Mouse (Mus musculus) MEL (cell line): ENCODE data around the gene Celsr1. TPM values are rescaled to one million over a fixed set of nuclear protein-coding genes. Genes with fewer than 3 reads are reported as not detected.
A peak's percentile ranks its signal among the peaks of the same experiment; 100 is the strongest.

Source experiments
- DNase-seq: peaks from one replicate; pipeline ENCODE4 v3.0.0; 2011; ENCODE audit warnings: low read depth, low spot score
- H3K27ac ChIP-seq: 2 replicates; pipeline ENCODE4 v1.5.1; 2012; ENCODE audit warnings: low read depth, mild to moderate bottlenecking, control low read depth, low read length, moderate library complexity; ENCODE audit not compliant: control insufficient read depth
- H3K27me3 ChIP-seq, 2 experiments: fragments of 150-350 bp in 1 of 2; sonication (generic) in 1 of 2; 2 replicates each; pipeline ENCODE4 v1.6.1; 2012; ENCODE audit warnings: low read length in 2 of 2, mild to moderate bottlenecking in 2 of 2, improper control_type of control experiment in 1 of 2, moderate library complexity in 1 of 2; ENCODE audit not compliant: insufficient read depth in 2 of 2, control insufficient read depth in 1 of 2
- H3K36me3 ChIP-seq, 2 experiments: 2 replicates each; pipeline ENCODE4 v1.6.1; 2012 to 2014; ENCODE audit warnings: low read length in 2 of 2, improper control_type of control experiment in 1 of 2, inconsistent platforms in 1 of 2, mild to moderate bottlenecking in 1 of 2; ENCODE audit not compliant: insufficient read depth in 2 of 2, control insufficient read depth in 1 of 2
- H3K4me1 ChIP-seq, 2 experiments: fragments of 150-350 bp in 1 of 2; sonication (generic) in 1 of 2; 2 replicates each; pipeline ENCODE4 v1.6.1; 2012; ENCODE audit warnings: low read length in 2 of 2, improper control_type of control experiment in 1 of 2, mild to moderate bottlenecking in 1 of 2; ENCODE audit not compliant: insufficient read depth in 2 of 2, control insufficient read depth in 1 of 2
- H3K4me3 ChIP-seq, 2 experiments: fragments of 150-350 bp in 1 of 2; sonication (generic) in 1 of 2; 2 replicates each; pipeline ENCODE4 v1.5.1; 2012; ENCODE audit warnings: low read depth in 2 of 2, low read length in 2 of 2, mild to moderate bottlenecking in 2 of 2, moderate library complexity in 2 of 2, control low read depth in 1 of 2, improper control_type of control experiment in 1 of 2; ENCODE audit not compliant: control insufficient read depth in 1 of 2, insufficient read depth in 1 of 2
- H3K79me2 ChIP-seq: 2 replicates; pipeline ENCODE4 v1.6.1; 2012; ENCODE audit warnings: mild to moderate bottlenecking, low read length, moderate library complexity; ENCODE audit not compliant: control insufficient read depth, poor library complexity, insufficient read depth
- H3K9ac ChIP-seq: 2 replicates; pipeline ENCODE4 v1.6.1; 2012; ENCODE audit warnings: low read depth, mild to moderate bottlenecking, control low read depth, low read length, moderate library complexity; ENCODE audit not compliant: control insufficient read depth, poor library complexity, severe bottlenecking
- H3K9me3 ChIP-seq: fragments of 150-350 bp; sonication (generic); replicated peaks from 2 replicates; pipeline ENCODE4 v1.6.1; 2012; ENCODE audit warnings: mild to moderate bottlenecking, low read length, improper control_type of control experiment, moderate library complexity; ENCODE audit not compliant: insufficient read depth
- BHLHE40 ChIP-seq: IDR thresholded peaks from 2 replicates; pipeline ENCODE4 v1.6.1; 2012; ENCODE audit warnings: low read depth, mild to moderate bottlenecking, inconsistent platforms, low read length, improper control_type of control experiment, borderline replicate concordance
- CHD2 ChIP-seq: IDR thresholded peaks from 2 replicates; pipeline ENCODE4 v1.6.1; 2011; ENCODE audit warnings: low read length, improper control_type of control experiment
- CTCF ChIP-seq, 3 experiments: IDR thresholded peaks in 2 of 3; conservative IDR thresholded peaks in 1 of 3; 2 replicates each; pipeline ENCODE4 v1.5.1; 2011 to 2012; ENCODE audit warnings: low read length in 3 of 3, low read depth in 2 of 3, mild to moderate bottlenecking in 2 of 3, improper control_type of control experiment in 1 of 3, inconsistent platforms in 1 of 3, mixed read lengths in 1 of 3, moderate library complexity in 1 of 3; ENCODE audit not compliant: control insufficient read depth in 1 of 3, insufficient read depth in 1 of 3, poor library complexity in 1 of 3, severe bottlenecking in 1 of 3
- EP300 ChIP-seq, 2 experiments: IDR thresholded peaks; 2 replicates each; pipeline ENCODE4 v1.6.1; 2011; ENCODE audit warnings: improper control_type of control experiment in 2 of 2, low read length in 2 of 2, low read depth in 1 of 2, mild to moderate bottlenecking in 1 of 2
- GABPA ChIP-seq: IDR thresholded peaks from 2 replicates; pipeline ENCODE4 v1.6.1; 2012; ENCODE audit warnings: low read depth, mild to moderate bottlenecking, inconsistent platforms, low read length, improper control_type of control experiment, moderate library complexity
- HCFC1 ChIP-seq: IDR thresholded peaks from 2 replicates; pipeline ENCODE4 v1.6.1; 2012; ENCODE audit warnings: low read depth, mild to moderate bottlenecking, inconsistent platforms, low read length, improper control_type of control experiment, moderate library complexity
- MAFK ChIP-seq: IDR thresholded peaks from 2 replicates; pipeline ENCODE4 v1.6.1; 2011; ENCODE audit warnings: low read depth, mild to moderate bottlenecking, low read length, improper control_type of control experiment, borderline replicate concordance
- MAZ ChIP-seq: IDR thresholded peaks from 2 replicates; pipeline ENCODE4 v1.6.1; 2012; ENCODE audit warnings: low read depth, mild to moderate bottlenecking, inconsistent platforms, low read length, improper control_type of control experiment
- MEF2A ChIP-seq: IDR thresholded peaks from 2 replicates; pipeline ENCODE4 v1.6.1; 2014; ENCODE audit warnings: low read depth, mild to moderate bottlenecking, inconsistent platforms, low read length, improper control_type of control experiment; ENCODE audit not compliant: poor library complexity, insufficient replicate concordance, severe bottlenecking; ENCODE audit errors: extremely low read depth
- MXI1 ChIP-seq: IDR thresholded peaks from 2 replicates; pipeline ENCODE4 v1.6.1; 2011; ENCODE audit warnings: mild to moderate bottlenecking, low read depth, low read length, improper control_type of control experiment
- MYC ChIP-seq: IDR thresholded peaks from 2 replicates; pipeline ENCODE4 v1.6.1; 2011; ENCODE audit warnings: low read depth, mild to moderate bottlenecking, low read length, improper control_type of control experiment, moderate library complexity
- NELFE ChIP-seq: IDR thresholded peaks from 2 replicates; pipeline ENCODE4 v1.6.1; 2011; ENCODE audit warnings: low read depth, low read length, improper control_type of control experiment
- NRF1 ChIP-seq: IDR thresholded peaks from 2 replicates; pipeline ENCODE4 v1.6.1; 2014; ENCODE audit warnings: low read depth, mild to moderate bottlenecking, inconsistent platforms, low read length, improper control_type of control experiment, moderate library complexity; ENCODE audit not compliant: poor library complexity, insufficient read depth, severe bottlenecking
- RAD21 ChIP-seq: IDR thresholded peaks from 2 replicates; pipeline ENCODE4 v1.6.1; 2011; ENCODE audit warnings: mild to moderate bottlenecking, low read depth, low read length, improper control_type of control experiment
- RCOR1 ChIP-seq: IDR thresholded peaks from 2 replicates; pipeline ENCODE4 v1.6.1; 2012; ENCODE audit warnings: low read depth, mild to moderate bottlenecking, inconsistent platforms, low read length, improper control_type of control experiment
- SIN3A ChIP-seq: IDR thresholded peaks from 2 replicates; pipeline ENCODE4 v1.6.1; 2012; ENCODE audit warnings: low read length, improper control_type of control experiment, inconsistent platforms
- SMC3 ChIP-seq: IDR thresholded peaks from 2 replicates; pipeline ENCODE4 v1.6.1; 2011; ENCODE audit warnings: low read depth, low read length, improper control_type of control experiment
- TBP ChIP-seq: IDR thresholded peaks from 2 replicates; pipeline ENCODE4 v1.8.0; 2011; ENCODE audit warnings: low read depth, low read length, improper control_type of control experiment
- USF1 ChIP-seq: IDR thresholded peaks from 2 replicates; pipeline ENCODE4 v1.6.1; 2014; ENCODE audit warnings: low read depth, mild to moderate bottlenecking, inconsistent platforms, low read length, improper control_type of control experiment, moderate library complexity
- ZC3H11A ChIP-seq: IDR thresholded peaks from 2 replicates; pipeline ENCODE4 v1.6.1; 2012; ENCODE audit warnings: low read depth, mild to moderate bottlenecking, inconsistent platforms, low read length, improper control_type of control experiment
- ZKSCAN1 ChIP-seq: IDR thresholded peaks from 2 replicates; pipeline ENCODE4 v1.6.1; 2012; ENCODE audit warnings: low read depth, mild to moderate bottlenecking, inconsistent platforms, low read length, improper control_type of control experiment, moderate library complexity
- ZMIZ1 ChIP-seq: IDR thresholded peaks from 2 replicates; pipeline ENCODE4 v1.6.1; 2012; ENCODE audit warnings: low read depth, mild to moderate bottlenecking, inconsistent platforms, low read length, improper control_type of control experiment, moderate library complexity
- polyA plus RNA-seq, 2 experiments: library from polyadenylated mRNA; stranded (reverse) in 1 of 2; unstranded in 1 of 2; fragments of >175 nt in 1 of 2; fragments of >200 nt in 1 of 2; gene quantifications; 2 replicates each; pipeline versions ENCODE4 v1.2.1 to v1.2.4; 2012; ENCODE audit warnings: low replicate concordance in 2 of 2, low read depth in 1 of 2; ENCODE audit not compliant: insufficient read length in 2 of 2, insufficient read depth in 1 of 2, missing spikeins in 1 of 2
- total RNA-seq: library from RNA; depleted of rRNA; stranded (reverse); fragments of 300-350 nt; gene quantifications from 2 replicates; pipeline ENCODE4 v1.2.3, GENCODE M21; 2012

The Celsr1 gene
- total and polyA plus RNA-seq, 3 experiments, result 0.12 to 0.42 TPM; not detected in 1

GRCm38 (mm10) chr15:86042364-86042763, 8.8 kb upstream of the Celsr1 start:
- Histone ChIP-seq H3K4me1 (no peaks in the 10 kb centered on the region), H3K27me3 (no peaks in the 10 kb centered on the region), H3K27ac (no peak overlapping the region), H3K9me3 (no peaks in the 10 kb centered on the region), H3K9ac (no peak overlapping the region), H3K4me3 (no peak overlapping the region), H3K36me3 (no peaks in the 10 kb centered on the region), H3K79me2 (no peaks in the 10 kb centered on the region)
- TF ChIP-seq MAFK (no peak), NRF1 (no peak), SIN3A (peak; percentile 41; the same call in 1 of the 2 replicates), ZMIZ1 (no peak), HCFC1 (no peak), SMC3 (peak; percentile 78), CHD2 (no peak), RAD21 (peak; percentile 67), ZKSCAN1 (no peak), MAZ (no peak), CTCF (IDR thresholded peaks at IDR 0.05 in 2 of 3, conservative IDR thresholded peaks at IDR 0.05 in 1 of 3; ENCODE audit: control insufficient read depth in 1 of 3, insufficient read depth in 1 of 3, low read depth in 2 of 3, low read length in 3 of 3, poor library complexity in 1 of 3, severe bottlenecking in 1 of 3) (peak; percentile 37 to 77 (median 61)), ZC3H11A (peak; percentile 58)
- peak; percentile 83 for DNase-seq

GRCm38 (mm10) chr15:86041421-86041820, 7.8 kb upstream of the Celsr1 start:
- Histone ChIP-seq H3K27me3 (no peaks in the 10 kb centered on the region), H3K9ac (no peak overlapping the region), H3K36me3 (no peaks in the 10 kb centered on the region), H3K79me2 (no peaks in the 10 kb centered on the region), H3K9me3 (no peaks in the 10 kb centered on the region), H3K4me1 (no peaks in the 10 kb centered on the region), H3K4me3 (no peak overlapping the region), H3K27ac (no peak overlapping the region)
- TF ChIP-seq EP300 (IDR thresholded peaks at IDR 0.05; ENCODE audit: low read depth in 1 of 2, low read length in 2 of 2) (no peak), GABPA (no peak), RCOR1 (no peak), ZC3H11A (no peak), TBP (no peak), NELFE (no peak), RAD21 (no peak), USF1 (no peak), BHLHE40 (no peak), MXI1 (no peak), MEF2A (no peak), MYC (no peak)
- DNase-seq, result no peak
